Mouse (Mus musculus): ENCODE measurements around the gene Zic5. TPM values are rescaled to one million over a fixed set of nuclear protein-coding genes. Genes with fewer than 3 reads are reported as not detected.

Zic5 gene
- polyA plus RNA-seq, 1 experiment from 2014 or later: 14.3 TPM

DNA sequence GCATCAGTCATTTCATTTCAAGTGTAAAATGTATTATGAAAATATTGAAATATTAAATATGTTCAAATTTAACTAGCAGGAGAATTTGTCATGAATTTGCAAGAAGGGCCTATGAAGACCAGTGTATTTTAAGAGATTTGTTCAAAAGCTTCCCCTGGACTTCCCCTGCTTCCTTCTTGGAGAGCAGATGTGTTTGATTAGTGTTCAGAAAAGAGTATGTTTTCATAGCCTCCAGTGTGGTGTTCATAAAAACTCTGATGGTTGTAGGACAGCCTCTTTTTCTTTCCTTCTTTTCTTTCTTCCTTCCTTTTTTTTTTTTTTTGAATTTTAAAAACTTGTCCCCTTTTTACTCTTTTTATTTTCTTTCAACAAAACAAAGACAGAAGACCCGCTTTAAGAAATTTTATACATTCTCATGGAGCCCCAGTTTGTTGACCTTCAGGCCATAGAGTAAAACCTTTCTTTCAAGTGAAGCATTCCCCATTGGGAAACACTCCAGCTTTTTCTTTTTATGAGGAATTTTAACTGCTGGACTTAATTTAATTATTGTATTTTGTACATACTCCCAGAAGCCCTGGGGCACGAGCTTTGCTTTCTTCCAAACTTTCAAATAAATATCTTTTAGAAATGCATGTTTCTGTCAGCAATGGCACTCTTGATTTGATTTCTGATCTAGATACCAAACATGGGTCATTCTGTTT, 52.5 kb downstream of the Zic5 start:
- Histone ChIP-seq H3K4me2 (replicated peaks) (no peak overlapping the region), H3K4me1 (peaks cover 9% of the 10 kb centered on the region; the same call in 1 of the 2 replicates), H3K4me3 (no peak overlapping the region), H3K27me3 (replicated peaks) (peaks cover 26% of the 10 kb centered on the region), H3K9me3 (no peaks in the 10 kb centered on the region), H3K9ac (no peak overlapping the region), H3K36me3 (no peaks in the 10 kb centered on the region), H3K27ac (no peak overlapping the region)
- no peak for ATAC-seq (ENCODE audit: low FRiP score, low read depth)
- 62% methylated on average over 2 of the region's 2 CpGs for WGBS

Other genes starting within 250 kb of the Zic5 start
- gene Gm5089, start 14.6 kb downstream of the Zic5 start, polyA plus RNA-seq (2016; fragmentation: Nextera tagmentation; extraction: Ambion mirVana): 1.3 TPM in 2 replicates
- gene Zic2, start 9.8 kb upstream of the Zic5 start, polyA plus RNA-seq (2016; fragmentation: Nextera tagmentation; extraction: Ambion mirVana): 11.6 and 13.4 TPM in 2 replicates
- 0.57 and 0.68 TPM in 2 replicates for gene Gm10837, start 24.9 kb upstream of the Zic5 start, polyA plus RNA-seq (2016; fragmentation: Nextera tagmentation; extraction: Ambion mirVana)
- 33.0 and 35.0 TPM in 2 replicates for gene Pcca, start 68.6 kb upstream of the Zic5 start, polyA plus RNA-seq (2016; fragmentation: Nextera tagmentation; extraction: Ambion mirVana)